Mouse (Mus musculus) gastrocnemius, postnatal 4 days (tissue): ENCODE results near the gene Fate1. TPM values are rescaled to one million over a fixed set of nuclear protein-coding genes. Genes with fewer than 3 reads are reported as not detected.

Source experiments
- total RNA-seq, 2 experiments: library from RNA; stranded (reverse); gene quantifications; 2 replicates each; pipeline ENCODE4 v1.2.3; 2021

Fate1 gene
- total RNA-seq, 2 experiments from 2014 or later = 0.41 to 0.52 TPM

Other genes with a start within 250 kb of the Fate1 start
- 10 to 100 TPM; 30.0 to 37.0 TPM for gene Vma21, start 157.1 kb upstream of the Fate1 start, total RNA-seq
- gene Gm1141, start 52.0 kb upstream of the Fate1 start, total RNA-seq = under 1 TPM; 0.47 to 0.66 TPM
- 10 to 100 TPM; 31.3 to 35.1 TPM for gene Prrg3, start 10.4 kb upstream of the Fate1 start, total RNA-seq
- under 1 TPM; 0.26 to 0.42 TPM for gene Cnga2, start 18.9 kb downstream of the Fate1 start, total RNA-seq
- not detected for gene Magea4, start 249.0 kb downstream of the Fate1 start, total RNA-seq